Mouse (Mus musculus) liver, embryonic 14.5 days (tissue): ENCODE results near the gene Fcer1g.

ENCODE experiments used
- CTCF ChIP-seq: IDR thresholded peaks from 2 replicates; pipeline ENCODE4 v1.5.1; 2016; ENCODE audit warnings: antibody characterized with exemption, low read depth, control low read depth
- EP300 ChIP-seq: IDR thresholded peaks from 2 replicates; pipeline ENCODE4 v1.6.1; 2016; ENCODE audit warnings: antibody characterized with exemption, low read depth

DNA sequence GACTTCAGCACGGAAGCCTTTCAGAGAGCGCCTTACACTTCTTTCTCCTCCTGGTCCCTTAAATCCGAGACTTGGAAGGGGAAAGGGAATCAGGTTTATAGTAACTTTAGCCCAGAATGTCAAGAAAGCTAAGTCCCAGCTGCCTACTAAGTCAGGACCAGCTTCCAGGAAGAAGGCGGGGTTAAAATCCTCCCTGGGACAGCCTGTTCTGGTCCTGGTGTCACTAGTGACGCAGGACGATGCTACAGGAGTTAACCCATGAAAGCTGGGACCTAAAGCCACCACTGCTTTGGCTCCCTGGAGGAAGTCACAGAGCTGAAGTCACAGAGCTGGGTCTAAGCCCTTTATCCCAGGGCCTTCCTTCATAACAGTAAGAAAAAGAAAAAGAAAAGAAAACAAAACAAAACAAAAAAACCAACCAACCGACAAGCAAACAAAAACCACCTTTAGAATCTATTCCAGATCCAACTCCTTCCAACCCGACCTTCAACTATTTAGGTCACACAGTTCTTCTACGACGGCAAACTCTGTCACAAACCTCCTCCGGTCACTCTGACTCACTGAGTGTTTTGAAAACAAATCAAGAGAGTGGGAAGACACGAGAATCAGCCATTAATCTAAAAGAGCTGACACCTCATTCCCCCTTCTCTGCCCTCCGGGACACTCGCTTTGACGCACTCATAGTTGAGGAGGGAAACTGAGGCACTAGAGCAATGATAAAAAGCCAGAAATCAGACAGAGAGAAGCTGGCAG is 6.0 kb upstream of the Fcer1g start:
- no peak for TF ChIP-seq CTCF
- TF ChIP-seq EP300 = no peak
